Comparison of ENCODE assay signal across 11 mouse cellular contexts in genomic region chr8:83914860-83915259, GRCm38 (mm10). TPM values are rescaled to one million over a fixed set of nuclear protein-coding genes. Genes with fewer than 3 reads are reported as not detected.
DNase-seq lines count a peak whose midpoint lies in the region; ATAC-seq and TF ChIP-seq lines count a peak whose summit lies in the region.
"Had no signal": no experiment of that assay in that cellular context is flagged by ENCODE, and none has a peak within 500 bp of the region (broad histone marks: within the 10 kb centered on the region; RNA-seq: fewer than 3 reads in every experiment).

No protein-coding gene starts in this region.

- peaks cover 57% of the 10 kb centered on the region for H3K4me1 ChIP-seq in hindbrain, embryonic 13.5 days (replicated peaks)
- peaks cover 19% of the 10 kb centered on the region for H3K4me1 ChIP-seq in hindbrain, embryonic 10.5 days (replicated peaks)
- peaks cover 51% of the 10 kb centered on the region for H3K4me1 ChIP-seq in lung, embryonic 15.5 days
- H3K4me1 ChIP-seq in lung, postnatal 0 days (ENCODE audit: insufficient read depth, low read depth, low read length), result peaks cover 9% of the 10 kb centered on the region; the same call in 1 of the 2 replicates
- H3K4me1 ChIP-seq in cortical plate, adult 2 months (ENCODE audit: control insufficient read depth, insufficient read depth, low read length), result peaks cover 21% of the 10 kb centered on the region
- H3K4me1 ChIP-seq in liver, embryonic 13.5 days (replicated peaks), result peaks cover 62% of the 10 kb centered on the region

- TF ChIP-seq CTCF in lung, postnatal 0 days (IDR thresholded peaks at IDR 0.05), result no peak
- TF ChIP-seq CTCF in cortical plate, adult 2 months (IDR thresholded peaks at IDR 0.05; ENCODE audit: extremely low read depth, insufficient read depth, low read length), result no peak

- no peaks in the 10 kb centered on the region for H3K9me3 ChIP-seq in hindbrain, embryonic 13.5 days
- no peaks in the 10 kb centered on the region for H3K9me3 ChIP-seq in hindbrain, embryonic 10.5 days
- no peaks in the 10 kb centered on the region for H3K9me3 ChIP-seq in lung, embryonic 15.5 days
- H3K9me3 ChIP-seq in lung, postnatal 0 days (ENCODE audit: low read length), result no peaks in the 10 kb centered on the region
- no peaks in the 10 kb centered on the region for H3K9me3 ChIP-seq in liver, embryonic 13.5 days (replicated peaks)
- H3K9me3 ChIP-seq: embryonic facial prominence, embryonic 13.5 days; heart, embryonic 15.5 days; neural tube, embryonic 12.5 days had no signal

- no peak overlapping the region for H3K4me2 ChIP-seq in hindbrain, embryonic 13.5 days
- no peak overlapping the region for H3K4me2 ChIP-seq in lung, embryonic 15.5 days
- H3K4me2 ChIP-seq in lung, postnatal 0 days (replicated peaks; ENCODE audit: low read depth, low read length), result no peak overlapping the region
- H3K4me2 ChIP-seq in liver, embryonic 13.5 days, result no peak overlapping the region
- H3K4me2 ChIP-seq: embryonic facial prominence, embryonic 13.5 days; heart, embryonic 15.5 days; neural tube, embryonic 12.5 days had no signal

- H3K27ac ChIP-seq in hindbrain, embryonic 13.5 days, result no peak overlapping the region
- H3K27ac ChIP-seq in hindbrain, embryonic 10.5 days, result no peak overlapping the region
- no peak overlapping the region for H3K27ac ChIP-seq in lung, embryonic 15.5 days
- H3K27ac ChIP-seq in lung, postnatal 0 days (ENCODE audit: low read length), result no peak overlapping the region
- peak overlapping the region; percentile 70 for H3K27ac ChIP-seq in cortical plate, adult 2 months (ENCODE audit: insufficient read depth, low read length)
- H3K27ac ChIP-seq in liver, embryonic 13.5 days, result no peak overlapping the region
- H3K27ac ChIP-seq: embryonic facial prominence, embryonic 13.5 days; heart, embryonic 15.5 days; neural tube, embryonic 12.5 days had no signal

- DNase-seq in hindbrain, embryonic 10.5 days (ENCODE audit: low spot score), result no peak
- no peak for DNase-seq in lung, postnatal 0 days (ENCODE audit: low spot score)
- no peak for DNase-seq in liver, embryonic 13.5 days
- DNase-seq in adrenal gland, postnatal 10 days, result no peak
- DNase-seq in ovary, postnatal 10 days (ENCODE audit: low spot score), result no peak

- H3K27me3 ChIP-seq in hindbrain, embryonic 13.5 days, result no peaks in the 10 kb centered on the region
- no peaks in the 10 kb centered on the region for H3K27me3 ChIP-seq in hindbrain, embryonic 10.5 days (ENCODE audit: insufficient read depth, poor library complexity, severe bottlenecking)
- no peaks in the 10 kb centered on the region for H3K27me3 ChIP-seq in lung, embryonic 15.5 days
- no peaks in the 10 kb centered on the region for H3K27me3 ChIP-seq in lung, postnatal 0 days (replicated peaks; ENCODE audit: insufficient read depth, low read length)
- H3K27me3 ChIP-seq in liver, embryonic 13.5 days, result no peaks in the 10 kb centered on the region
- H3K27me3 ChIP-seq: embryonic facial prominence, embryonic 13.5 days; heart, embryonic 15.5 days; neural tube, embryonic 12.5 days had no signal

- TF ChIP-seq EP300 in lung, postnatal 0 days (IDR thresholded peaks at IDR 0.05), result no peak

- H3K9ac ChIP-seq in hindbrain, embryonic 13.5 days, result 0 out of 2 replicates have a peak overlapping the region, but pooled peaks have one; percentile 13
- no peak overlapping the region for H3K9ac ChIP-seq in lung, embryonic 15.5 days
- no peak overlapping the region for H3K9ac ChIP-seq in lung, postnatal 0 days (replicated peaks; ENCODE audit: low read depth)
- H3K9ac ChIP-seq in liver, embryonic 13.5 days, result no peak overlapping the region
- H3K9ac ChIP-seq: embryonic facial prominence, embryonic 13.5 days; heart, embryonic 15.5 days; neural tube, embryonic 12.5 days had no signal

- peaks cover 26% of the 10 kb centered on the region for H3K36me3 ChIP-seq in hindbrain, embryonic 13.5 days
- peaks cover 18% of the 10 kb centered on the region for H3K36me3 ChIP-seq in hindbrain, embryonic 10.5 days
- H3K36me3 ChIP-seq in lung, embryonic 15.5 days, result peaks cover 13% of the 10 kb centered on the region; the same call in 1 of the 2 replicates
- no peaks in the 10 kb centered on the region for H3K36me3 ChIP-seq in lung, postnatal 0 days (ENCODE audit: insufficient read depth, low read length)
- no peaks in the 10 kb centered on the region for H3K36me3 ChIP-seq in liver, embryonic 13.5 days

- no peak overlapping the region for H3K4me3 ChIP-seq in hindbrain, embryonic 13.5 days
- H3K4me3 ChIP-seq in hindbrain, embryonic 10.5 days, result no peak overlapping the region
- H3K4me3 ChIP-seq in lung, embryonic 15.5 days, result no peak overlapping the region
- no peak overlapping the region for H3K4me3 ChIP-seq in lung, postnatal 0 days (ENCODE audit: low read depth, low read length)
- no peak overlapping the region for H3K4me3 ChIP-seq in cortical plate, adult 2 months (ENCODE audit: insufficient read depth, low read length)
- H3K4me3 ChIP-seq in liver, embryonic 13.5 days (replicated peaks), result no peak overlapping the region
- H3K4me3 ChIP-seq: embryonic facial prominence, embryonic 13.5 days; heart, embryonic 15.5 days; neural tube, embryonic 12.5 days had no signal

- TF ChIP-seq POLR2A in cortical plate, adult 2 months (IDR thresholded peaks at IDR 0.05; ENCODE audit: extremely low read depth, insufficient read depth, low read length), result no peak

- no peak for ATAC-seq in hindbrain, embryonic 13.5 days (ENCODE audit: low FRiP score)
- ATAC-seq in lung, embryonic 15.5 days (ENCODE audit: borderline replicate concordance, extremely low read depth, low FRiP score, low TSS enrichment), result peak; percentile 34; the same call in 1 of the 2 replicates
- ATAC-seq in lung, postnatal 0 days, result no peak; the same call in 1 of the 2 replicates
- peak; percentile 27; the same call in 1 of the 2 replicates for ATAC-seq in liver, embryonic 13.5 days (ENCODE audit: low read depth)

- 75% methylated on average over 5 of the region's 5 CpGs for WGBS in hindbrain, embryonic 13.5 days
- whole genome bisulfite sequencing in hindbrain, embryonic 10.5 days, result 59% methylated on average over 5 of the region's 5 CpGs
- WGBS in lung, embryonic 15.5 days, result 37% methylated on average over 5 of the region's 5 CpGs
- WGBS in lung, postnatal 0 days, result 38% methylated on average over 4 of the region's 5 CpGs
- 29% methylated on average over 5 of the region's 5 CpGs for WGBS in liver, embryonic 13.5 days (ENCODE audit: insufficient replicate concordance)

RNA-seq across cellular contexts. Expression of gene Adgrl1, which starts 15.0 kb away (rescaled TPM):
- 47.9 and 49.3 TPM in 2 replicates for polyA plus RNA-seq in hindbrain, embryonic 13.5 days (2015; fragmentation: Nextera tagmentation; extraction: Ambion mirVana)
- polyA plus RNA-seq in hindbrain, embryonic 10.5 days (2016; fragmentation: Nextera tagmentation; extraction: Ambion mirVana), result 10.9 and 15.4 TPM in 2 replicates
- polyA plus RNA-seq in lung, embryonic 15.5 days (2015; fragmentation: Nextera tagmentation; extraction: Ambion mirVana), result 18.6 and 19.7 TPM in 2 replicates
- polyA plus RNA-seq in lung, postnatal 0 days (2015; fragmentation: Nextera tagmentation; extraction: Ambion mirVana), result 11.4 and 14.3 TPM in 2 replicates
- polyA plus RNA-seq in cortical plate, adult 2 months (2012; rRNA removed), result 236 and 241 TPM in 2 replicates
- polyA plus RNA-seq in liver, embryonic 13.5 days (2015; fragmentation: Nextera tagmentation; extraction: Ambion mirVana), result 1.5 and 1.7 TPM in 2 replicates
- total RNA-seq in adrenal gland, postnatal 10 days (2021), result 10 to 100 TPM; 48.7 to 60.4 TPM

RNA-seq across cellular contexts. Expression of gene Gm10644, which starts 40.1 kb away (rescaled TPM):
- polyA plus RNA-seq in hindbrain, embryonic 13.5 days (2015; fragmentation: Nextera tagmentation; extraction: Ambion mirVana), result 0.76 and 0.84 TPM in 2 replicates
- 1.1 and 1.5 TPM in 2 replicates for polyA plus RNA-seq in hindbrain, embryonic 10.5 days (2016; fragmentation: Nextera tagmentation; extraction: Ambion mirVana)
- 0.74 and 0.86 TPM in 2 replicates for polyA plus RNA-seq in lung, embryonic 15.5 days (2015; fragmentation: Nextera tagmentation; extraction: Ambion mirVana)
- 0.12 and 0.36 TPM in 2 replicates for polyA plus RNA-seq in lung, postnatal 0 days (2015; fragmentation: Nextera tagmentation; extraction: Ambion mirVana)
- polyA plus RNA-seq in cortical plate, adult 2 months (2012; rRNA removed), result 0.52 and 0.62 TPM in 2 replicates
- 0.18 and 0.22 TPM in 2 replicates for polyA plus RNA-seq in liver, embryonic 13.5 days (2015; fragmentation: Nextera tagmentation; extraction: Ambion mirVana)
- under 1 TPM; 0.51 to 0.88 TPM for total RNA-seq in adrenal gland, postnatal 10 days (2021)

RNA-seq across cellular contexts. Expression of gene Asf1b, which starts 40.4 kb away (rescaled TPM):
- polyA plus RNA-seq in hindbrain, embryonic 13.5 days (2015; fragmentation: Nextera tagmentation; extraction: Ambion mirVana), result 14.0 and 15.8 TPM in 2 replicates
- polyA plus RNA-seq in hindbrain, embryonic 10.5 days (2016; fragmentation: Nextera tagmentation; extraction: Ambion mirVana), result 99.1 and 112 TPM in 2 replicates
- polyA plus RNA-seq in lung, embryonic 15.5 days (2015; fragmentation: Nextera tagmentation; extraction: Ambion mirVana), result 82.2 and 83.5 TPM in 2 replicates
- polyA plus RNA-seq in lung, postnatal 0 days (2015; fragmentation: Nextera tagmentation; extraction: Ambion mirVana), result 7.1 and 8.0 TPM in 2 replicates
- polyA plus RNA-seq in cortical plate, adult 2 months (2012; rRNA removed), result 1.2 and 1.4 TPM in 2 replicates
- polyA plus RNA-seq in liver, embryonic 13.5 days (2015; fragmentation: Nextera tagmentation; extraction: Ambion mirVana), result 114 and 126 TPM in 2 replicates
- total RNA-seq in adrenal gland, postnatal 10 days (2021), result 10 to 100 TPM in 1 of 2 experiments, 1 to 10 TPM in 1; 9.2 to 12.1 TPM

RNA-seq across cellular contexts. Expression of gene Prkaca, which starts 57.9 kb away (rescaled TPM):
- 188 and 191 TPM in 2 replicates for polyA plus RNA-seq in hindbrain, embryonic 13.5 days (2015; fragmentation: Nextera tagmentation; extraction: Ambion mirVana)
- 170 and 194 TPM in 2 replicates for polyA plus RNA-seq in hindbrain, embryonic 10.5 days (2016; fragmentation: Nextera tagmentation; extraction: Ambion mirVana)
- 156 TPM in 2 replicates for polyA plus RNA-seq in lung, embryonic 15.5 days (2015; fragmentation: Nextera tagmentation; extraction: Ambion mirVana)
- 93.8 and 94.9 TPM in 2 replicates for polyA plus RNA-seq in lung, postnatal 0 days (2015; fragmentation: Nextera tagmentation; extraction: Ambion mirVana)
- polyA plus RNA-seq in cortical plate, adult 2 months (2012; rRNA removed), result 181 and 183 TPM in 2 replicates
- polyA plus RNA-seq in liver, embryonic 13.5 days (2015; fragmentation: Nextera tagmentation; extraction: Ambion mirVana), result 50.5 and 52.3 TPM in 2 replicates
- 100 to 1,000 TPM; 253 to 325 TPM for total RNA-seq in adrenal gland, postnatal 10 days (2021)

Comparison
In these comparisons a context has a peak if more than half of its experiments do, and no peak if none do; other contexts are left out.
1. ATAC-seq: peak in lung, embryonic 15.5 days (single experiment) and liver, embryonic 13.5 days (single experiment); none in hindbrain, embryonic 13.5 days (single experiment) and lung, postnatal 0 days (single experiment).